Mouse (Mus musculus): Measurements from ENCODE around the gene Megf11. TPM values are rescaled to one million over a fixed set of nuclear protein-coding genes. Genes with fewer than 3 reads are reported as not detected.

Gene Megf11
- polyA plus RNA-seq, 1 experiment from 2014 or later, result 1.4 TPM

- no peak for ATAC-seq (ENCODE audit: insufficient number of reproducible peaks, low FRiP score, low TSS enrichment, low read depth)
Measured at GRCm38 (mm10) chr9:64697006-64697405, 311.6 kb downstream of the Megf11 start.

GRCm38 (mm10) chr9:64697677-64698076, 312.3 kb downstream of the Megf11 start:
- Histone ChIP-seq H3K27ac (replicated peaks; ENCODE audit: low read depth, low read length) (no peak overlapping the region), H3K4me1 (ENCODE audit: control insufficient read depth, insufficient read depth, low read length) (no peaks in the 10 kb centered on the region), H3K36me3 (ENCODE audit: control insufficient read depth, insufficient read depth, low read length) (no peaks in the 10 kb centered on the region; the same call in 1 of the 2 replicates), H3K4me2 (ENCODE audit: low read depth, severe bottlenecking) (no peak overlapping the region), H3K4me3 (ENCODE audit: low read depth, low read length) (no peak overlapping the region), H3K9me3 (ENCODE audit: control insufficient read depth, low read length) (no peaks in the 10 kb centered on the region), H3K9ac (ENCODE audit: low read length) (no peak overlapping the region), H3K27me3 (ENCODE audit: control insufficient read depth, insufficient read depth, low read length) (no peaks in the 10 kb centered on the region)
- DNase-seq (ENCODE audit: low spot score), result no peak
- ATAC-seq (ENCODE audit: insufficient number of reproducible peaks, low FRiP score, low TSS enrichment, low read depth), result no peak
- WGBS, result 79% methylated on average over 5 of the region's 5 CpGs

More at GRCm38 (mm10) chr9:64697006-64697405, 311.6 kb downstream of the Megf11 start:
- Histone ChIP-seq H3K4me2 (ENCODE audit: low read depth, severe bottlenecking) (no peak overlapping the region), H3K36me3 (ENCODE audit: control insufficient read depth, insufficient read depth, low read length) (no peaks in the 10 kb centered on the region; the same call in 1 of the 2 replicates), H3K4me3 (ENCODE audit: low read depth, low read length) (no peak overlapping the region), H3K9ac (ENCODE audit: low read length) (no peak overlapping the region), H3K27ac (replicated peaks; ENCODE audit: low read depth, low read length) (no peak overlapping the region), H3K9me3 (ENCODE audit: control insufficient read depth, low read length) (no peaks in the 10 kb centered on the region), H3K4me1 (ENCODE audit: control insufficient read depth, insufficient read depth, low read length) (no peaks in the 10 kb centered on the region), H3K27me3 (ENCODE audit: control insufficient read depth, insufficient read depth, low read length) (no peaks in the 10 kb centered on the region)
- 73% methylated on average over 1 of the region's 1 CpGs for WGBS
- no peak for DNase-seq (ENCODE audit: low spot score)

- Histone ChIP-seq H3K4me1 (ENCODE audit: control insufficient read depth, insufficient read depth, low read length) (no peaks in the 10 kb centered on the region), H3K27me3 (ENCODE audit: control insufficient read depth, insufficient read depth, low read length) (no peaks in the 10 kb centered on the region), H3K4me2 (ENCODE audit: low read depth, severe bottlenecking) (no peak overlapping the region), H3K9ac (ENCODE audit: low read length) (no peak overlapping the region), H3K27ac (replicated peaks; ENCODE audit: low read depth, low read length) (no peak overlapping the region), H3K9me3 (ENCODE audit: control insufficient read depth, low read length) (no peaks in the 10 kb centered on the region), H3K36me3 (ENCODE audit: control insufficient read depth, insufficient read depth, low read length) (no peaks in the 10 kb centered on the region; the same call in 1 of the 2 replicates), H3K4me3 (ENCODE audit: low read depth, low read length) (no peak overlapping the region)
- DNase-seq (ENCODE audit: low spot score) (no peak), ATAC-seq (ENCODE audit: insufficient number of reproducible peaks, low FRiP score, low TSS enrichment, low read depth) (no peak)
- 100% methylated on average over 1 of the region's 1 CpGs for WGBS
Measured at GRCm38 (mm10) chr9:64698586-64698985, 313.2 kb downstream of the Megf11 start.

- Histone ChIP-seq H3K4me2 (ENCODE audit: low read depth, severe bottlenecking) (no peak overlapping the region), H3K4me3 (ENCODE audit: low read depth, low read length) (no peak overlapping the region), H3K27ac (replicated peaks; ENCODE audit: low read depth, low read length) (no peak overlapping the region), H3K27me3 (ENCODE audit: control insufficient read depth, insufficient read depth, low read length) (no peaks in the 10 kb centered on the region), H3K9me3 (ENCODE audit: control insufficient read depth, low read length) (no peaks in the 10 kb centered on the region), H3K9ac (ENCODE audit: low read length) (no peak overlapping the region), H3K36me3 (ENCODE audit: control insufficient read depth, insufficient read depth, low read length) (no peaks in the 10 kb centered on the region; the same call in 1 of the 2 replicates), H3K4me1 (ENCODE audit: control insufficient read depth, insufficient read depth, low read length) (no peaks in the 10 kb centered on the region)
- DNase-seq (ENCODE audit: low spot score) (no peak), ATAC-seq (ENCODE audit: insufficient number of reproducible peaks, low FRiP score, low TSS enrichment, low read depth) (no peak)
- WGBS, result 89% methylated on average over 4 of the region's 4 CpGs
Measured at GRCm38 (mm10) chr9:64700451-64701311, 315.3 kb downstream of the Megf11 start.

GRCm38 (mm10) chr9:64701651-64702050, 316.2 kb downstream of the Megf11 start:
- no peaks in the 10 kb centered on the region for H3K4me1 ChIP-seq (ENCODE audit: control insufficient read depth, insufficient read depth, low read length)
- no peaks in the 10 kb centered on the region for H3K9me3 ChIP-seq (ENCODE audit: control insufficient read depth, low read length)
- no peak for ATAC-seq (ENCODE audit: insufficient number of reproducible peaks, low FRiP score, low TSS enrichment, low read depth)
- no peak overlapping the region for H3K4me2 ChIP-seq (ENCODE audit: low read depth, severe bottlenecking)
- H3K9ac ChIP-seq (ENCODE audit: low read length), result no peak overlapping the region
- no peak overlapping the region for H3K4me3 ChIP-seq (ENCODE audit: low read depth, low read length)
- WGBS, result 81% methylated on average over 1 of the region's 1 CpGs
- H3K27ac ChIP-seq (replicated peaks; ENCODE audit: low read depth, low read length), result no peak overlapping the region
- H3K36me3 ChIP-seq (ENCODE audit: control insufficient read depth, insufficient read depth, low read length), result no peaks in the 10 kb centered on the region; the same call in 1 of the 2 replicates
- no peak for DNase-seq (ENCODE audit: low spot score)
- no peaks in the 10 kb centered on the region for H3K27me3 ChIP-seq (ENCODE audit: control insufficient read depth, insufficient read depth, low read length)

GRCm38 (mm10) chr9:64702391-64702790, 317.0 kb downstream of the Megf11 start:
- DNase-seq (ENCODE audit: low spot score) (no peak), ATAC-seq (ENCODE audit: insufficient number of reproducible peaks, low FRiP score, low TSS enrichment, low read depth) (no peak)
- Histone ChIP-seq H3K4me1 (ENCODE audit: control insufficient read depth, insufficient read depth, low read length) (no peaks in the 10 kb centered on the region), H3K9me3 (ENCODE audit: control insufficient read depth, low read length) (no peaks in the 10 kb centered on the region), H3K4me3 (ENCODE audit: low read depth, low read length) (no peak overlapping the region), H3K27me3 (ENCODE audit: control insufficient read depth, insufficient read depth, low read length) (no peaks in the 10 kb centered on the region), H3K27ac (replicated peaks; ENCODE audit: low read depth, low read length) (no peak overlapping the region), H3K36me3 (ENCODE audit: control insufficient read depth, insufficient read depth, low read length) (no peaks in the 10 kb centered on the region; the same call in 1 of the 2 replicates), H3K4me2 (ENCODE audit: low read depth, severe bottlenecking) (no peak overlapping the region), H3K9ac (ENCODE audit: low read length) (no peak overlapping the region)

GRCm38 (mm10) chr9:64702937-64703336, 317.5 kb downstream of the Megf11 start:
- no peak for ATAC-seq (ENCODE audit: insufficient number of reproducible peaks, low FRiP score, low TSS enrichment, low read depth)
- no peaks in the 10 kb centered on the region; the same call in 1 of the 2 replicates for H3K36me3 ChIP-seq (ENCODE audit: control insufficient read depth, insufficient read depth, low read length)
- H3K9ac ChIP-seq (ENCODE audit: low read length), result no peak overlapping the region
- no peaks in the 10 kb centered on the region for H3K27me3 ChIP-seq (ENCODE audit: control insufficient read depth, insufficient read depth, low read length)
- WGBS, result 81% methylated on average over 2 of the region's 2 CpGs
- H3K9me3 ChIP-seq (ENCODE audit: control insufficient read depth, low read length), result no peaks in the 10 kb centered on the region
- no peak overlapping the region for H3K4me3 ChIP-seq (ENCODE audit: low read depth, low read length)
- DNase-seq (ENCODE audit: low spot score), result no peak
- H3K4me2 ChIP-seq (ENCODE audit: low read depth, severe bottlenecking), result no peak overlapping the region
- H3K27ac ChIP-seq (replicated peaks; ENCODE audit: low read depth, low read length), result no peak overlapping the region
- no peaks in the 10 kb centered on the region for H3K4me1 ChIP-seq (ENCODE audit: control insufficient read depth, insufficient read depth, low read length)

- Histone ChIP-seq H3K4me3 (ENCODE audit: low read depth, low read length) (no peak overlapping the region), H3K36me3 (ENCODE audit: control insufficient read depth, insufficient read depth, low read length) (no peaks in the 10 kb centered on the region; the same call in 1 of the 2 replicates), H3K9ac (ENCODE audit: low read length) (no peak overlapping the region), H3K4me2 (ENCODE audit: low read depth, severe bottlenecking) (no peak overlapping the region), H3K27me3 (ENCODE audit: control insufficient read depth, insufficient read depth, low read length) (no peaks in the 10 kb centered on the region), H3K9me3 (ENCODE audit: control insufficient read depth, low read length) (no peaks in the 10 kb centered on the region), H3K4me1 (ENCODE audit: control insufficient read depth, insufficient read depth, low read length) (no peaks in the 10 kb centered on the region), H3K27ac (replicated peaks; ENCODE audit: low read depth, low read length) (no peak overlapping the region)
- no peak for ATAC-seq (ENCODE audit: insufficient number of reproducible peaks, low FRiP score, low TSS enrichment, low read depth)
- DNase-seq (ENCODE audit: low spot score), result no peak
Measured at GRCm38 (mm10) chr9:64703420-64703965, 318.1 kb downstream of the Megf11 start.
